Mouse (Mus musculus): ENCODE measurements around the gene Tmem100. TPM values are rescaled to one million over a fixed set of nuclear protein-coding genes. Genes with fewer than 3 reads are reported as not detected.

Tmem100 gene
- polyA plus RNA-seq, 1 experiment from 2014 or later = 5.7 TPM

DNA sequence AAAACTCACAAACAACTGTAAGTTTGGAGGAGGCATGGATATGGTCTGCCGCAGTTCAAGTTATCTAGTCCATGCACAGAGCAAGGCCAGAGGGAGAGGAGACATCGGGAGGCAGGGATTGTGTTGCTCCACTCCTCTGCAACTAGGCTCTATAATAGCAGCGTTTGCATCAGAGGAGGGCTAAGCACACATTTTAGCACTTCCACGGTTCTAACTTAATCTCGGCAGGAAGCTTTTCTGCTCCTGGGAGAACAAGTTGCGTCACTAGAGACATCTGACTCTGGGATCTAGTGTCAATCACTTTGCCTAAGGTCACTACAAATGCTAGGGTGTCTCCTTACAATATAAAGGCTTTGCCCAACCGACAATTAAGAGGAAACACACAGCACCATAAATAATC, 16.1 kb downstream of the Tmem100 start:
- 51% methylated on average over 7 of the region's 7 CpGs for WGBS
- no peaks in the 10 kb centered on the region for H3K27me3 ChIP-seq
- H3K4me3 ChIP-seq = no peak overlapping the region
- no peak overlapping the region for H3K9ac ChIP-seq (replicated peaks)
- ATAC-seq (replicated peaks) = no peak
- no peak overlapping the region for H3K27ac ChIP-seq (replicated peaks)
- H3K4me1 ChIP-seq = no peaks in the 10 kb centered on the region
- no peaks in the 10 kb centered on the region for H3K9me3 ChIP-seq
- no peak overlapping the region for H3K4me2 ChIP-seq (replicated peaks)
- H3K36me3 ChIP-seq = no peaks in the 10 kb centered on the region

DNA sequence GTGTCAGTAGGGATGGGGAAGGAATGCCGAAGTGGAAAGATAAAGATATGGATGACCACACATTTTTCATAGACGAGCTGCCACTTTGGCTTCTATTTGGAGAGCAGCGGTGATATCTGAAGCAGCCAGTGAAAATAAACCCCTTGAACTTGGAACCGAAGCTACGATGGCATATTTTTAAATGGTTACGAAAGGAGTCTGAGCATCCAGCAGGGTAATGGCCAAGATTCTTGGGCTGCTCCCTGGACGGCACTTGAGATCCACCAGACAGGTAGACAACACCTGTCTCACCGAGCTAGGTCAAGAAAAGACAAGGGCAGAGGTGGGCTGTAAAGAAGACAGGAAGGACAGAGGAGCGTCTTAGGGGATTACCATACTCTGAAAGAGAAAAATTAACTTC, 17.1 kb downstream of the Tmem100 start:
- Histone ChIP-seq H3K27me3 (no peaks in the 10 kb centered on the region), H3K9me3 (no peaks in the 10 kb centered on the region), H3K36me3 (no peaks in the 10 kb centered on the region), H3K4me2 (replicated peaks) (no peak overlapping the region), H3K4me3 (no peak overlapping the region), H3K4me1 (no peaks in the 10 kb centered on the region), H3K9ac (replicated peaks) (no peak overlapping the region), H3K27ac (replicated peaks) (no peak overlapping the region)
- no peak for ATAC-seq (replicated peaks)
- 90% methylated on average over 9 of the region's 9 CpGs for WGBS

GRCm38 (mm10) chr11:90050016-90050415, 19.9 kb downstream of the Tmem100 start:
- no peaks in the 10 kb centered on the region for H3K36me3 ChIP-seq
- H3K9me3 ChIP-seq = no peaks in the 10 kb centered on the region
- no peak overlapping the region for H3K27ac ChIP-seq (replicated peaks)
- no peaks in the 10 kb centered on the region for H3K4me1 ChIP-seq
- H3K27me3 ChIP-seq = no peaks in the 10 kb centered on the region
- ATAC-seq (replicated peaks) = no peak
- H3K9ac ChIP-seq (replicated peaks) = no peak overlapping the region
- H3K4me2 ChIP-seq (replicated peaks) = no peak overlapping the region
- H3K4me3 ChIP-seq = no peak overlapping the region
- 87% methylated on average over 7 of the region's 7 CpGs for WGBS

GRCm38 (mm10) chr11:90052785-90053184, 22.6 kb downstream of the Tmem100 start:
- Histone ChIP-seq H3K4me2 (replicated peaks) (no peak overlapping the region), H3K36me3 (no peaks in the 10 kb centered on the region), H3K9ac (replicated peaks) (no peak overlapping the region), H3K4me3 (no peak overlapping the region), H3K27ac (replicated peaks) (no peak overlapping the region), H3K4me1 (no peaks in the 10 kb centered on the region), H3K9me3 (no peaks in the 10 kb centered on the region), H3K27me3 (no peaks in the 10 kb centered on the region)
- no peak for ATAC-seq (replicated peaks)
- 86% methylated on average over 7 of the region's 7 CpGs for WGBS

DNA sequence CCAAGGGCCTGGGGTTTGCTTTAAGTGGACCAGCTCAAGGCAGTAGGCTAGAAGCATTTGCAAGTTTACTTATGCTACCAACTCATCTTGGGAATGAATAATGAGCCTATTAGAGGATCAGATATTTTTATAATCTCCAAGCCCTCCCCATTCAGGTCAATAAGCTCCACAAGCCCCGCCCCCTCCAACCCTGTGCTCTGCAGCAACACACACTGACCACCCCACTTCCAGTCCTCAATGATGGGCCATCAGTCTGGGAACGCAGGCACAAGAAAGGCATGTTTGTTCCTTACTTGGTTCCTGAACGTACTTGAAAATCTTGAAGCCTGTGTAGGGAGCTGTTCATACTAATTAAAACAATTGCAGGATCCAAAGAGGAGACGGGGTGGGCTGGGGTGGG, 23.7 kb downstream of the Tmem100 start:
- Histone ChIP-seq H3K27me3 (no peaks in the 10 kb centered on the region), H3K4me2 (replicated peaks) (no peak overlapping the region), H3K27ac (replicated peaks) (no peak overlapping the region), H3K4me3 (no peak overlapping the region), H3K9ac (replicated peaks) (no peak overlapping the region), H3K4me1 (no peaks in the 10 kb centered on the region), H3K36me3 (no peaks in the 10 kb centered on the region), H3K9me3 (no peaks in the 10 kb centered on the region)
- ATAC-seq (replicated peaks) = no peak
- WGBS = 56% methylated on average over 4 of the region's 4 CpGs

DNA sequence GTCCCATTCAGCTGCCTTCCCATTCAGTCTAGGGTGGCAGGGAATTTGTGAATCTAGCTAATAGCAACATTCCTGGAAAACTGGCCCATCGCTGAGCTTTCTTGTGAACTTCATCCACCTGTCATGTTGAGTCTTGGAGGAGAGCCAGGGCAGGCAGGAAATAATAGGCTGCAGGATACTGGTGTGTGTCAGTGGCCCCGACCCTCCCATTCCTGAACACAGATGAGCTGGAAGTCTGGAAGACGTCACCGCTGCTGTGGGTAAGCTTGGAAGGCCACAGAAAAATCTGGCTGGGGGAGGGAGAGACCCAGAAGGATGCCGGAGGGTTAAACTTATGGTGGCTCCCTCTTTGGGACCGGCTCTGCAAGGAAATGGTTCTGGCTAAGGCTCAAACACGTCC, 24.3 kb downstream of the Tmem100 start:
- no peak for ATAC-seq (replicated peaks)
- H3K27me3 ChIP-seq = no peaks in the 10 kb centered on the region
- no peak overlapping the region for H3K9ac ChIP-seq (replicated peaks)
- H3K36me3 ChIP-seq = no peaks in the 10 kb centered on the region
- H3K4me1 ChIP-seq = no peaks in the 10 kb centered on the region
- WGBS = 50% methylated on average over 7 of the region's 7 CpGs
- no peaks in the 10 kb centered on the region for H3K9me3 ChIP-seq
- H3K27ac ChIP-seq (replicated peaks) = no peak overlapping the region
- H3K4me3 ChIP-seq = no peak overlapping the region
- H3K4me2 ChIP-seq (replicated peaks) = no peak overlapping the region

DNA sequence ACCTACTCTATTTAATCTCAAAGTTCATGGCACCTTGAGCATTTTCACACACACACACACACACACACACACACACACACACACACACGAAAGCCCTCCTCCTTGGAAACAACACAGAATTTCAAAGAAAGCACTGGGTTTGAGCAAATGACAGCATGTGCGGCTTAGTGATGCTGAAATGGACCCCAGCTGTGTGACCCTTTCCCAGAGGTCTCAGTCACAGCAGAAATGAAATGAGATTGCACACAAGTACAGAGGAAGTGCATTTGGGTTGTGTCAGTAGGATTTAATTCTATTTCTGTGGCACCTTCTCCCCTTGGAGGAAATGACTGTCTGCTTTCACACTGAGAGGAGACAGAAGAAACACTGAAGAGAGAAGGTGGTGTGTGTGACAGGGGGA, 26.9 kb downstream of the Tmem100 start:
- ATAC-seq (replicated peaks) = no peak
- Histone ChIP-seq H3K36me3 (no peaks in the 10 kb centered on the region), H3K9me3 (no peaks in the 10 kb centered on the region), H3K4me1 (no peaks in the 10 kb centered on the region), H3K27ac (replicated peaks) (no peak overlapping the region), H3K27me3 (no peaks in the 10 kb centered on the region), H3K4me3 (no peak overlapping the region), H3K4me2 (replicated peaks) (no peak overlapping the region), H3K9ac (replicated peaks) (no peak overlapping the region)
- 56% methylated on average over 2 of the region's 2 CpGs for WGBS

DNA sequence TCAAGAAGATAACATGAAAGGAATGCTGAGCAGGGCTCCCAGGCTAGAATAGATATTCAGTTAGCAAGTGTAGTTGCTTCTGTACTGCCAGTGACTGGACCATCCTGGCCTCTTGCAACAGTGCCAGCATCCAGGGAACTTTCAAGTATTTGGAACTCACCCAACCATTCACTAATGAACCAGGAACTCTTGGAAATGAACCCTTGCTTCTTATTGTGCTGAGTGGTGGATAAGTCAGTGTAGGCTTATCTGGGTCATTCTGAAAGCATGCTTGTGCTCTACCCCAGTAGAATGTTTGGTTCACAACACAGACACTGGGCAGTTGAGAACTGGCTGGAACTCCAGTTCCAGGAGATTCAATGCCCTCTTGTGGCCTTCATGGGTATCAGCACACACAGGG, 29.1 kb downstream of the Tmem100 start:
- Histone ChIP-seq H3K27me3 (no peaks in the 10 kb centered on the region), H3K36me3 (no peaks in the 10 kb centered on the region), H3K27ac (replicated peaks) (no peak overlapping the region), H3K4me1 (no peaks in the 10 kb centered on the region), H3K4me2 (replicated peaks) (no peak overlapping the region), H3K9me3 (no peaks in the 10 kb centered on the region), H3K9ac (replicated peaks) (no peak overlapping the region), H3K4me3 (no peak overlapping the region)
- no peak for ATAC-seq (replicated peaks)

DNA sequence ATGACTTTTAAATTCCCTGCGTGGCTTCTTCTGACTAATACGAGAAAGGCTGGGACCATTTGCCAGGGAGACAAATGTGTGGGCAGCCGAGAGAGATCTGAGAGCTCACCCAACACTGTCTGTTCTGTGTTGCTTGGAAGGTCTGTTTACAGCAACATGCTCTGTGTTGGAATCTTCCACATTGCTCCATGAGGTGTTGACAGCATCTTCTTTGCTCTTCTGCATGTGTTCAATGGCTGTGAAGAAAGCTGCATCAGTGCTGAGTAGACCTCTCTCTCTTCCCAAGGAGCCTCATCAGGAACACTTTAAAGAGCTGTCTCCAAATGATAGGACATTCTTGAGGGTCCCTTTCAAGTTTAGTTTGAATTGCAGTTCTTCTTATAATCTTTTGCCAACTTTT, 32.5 kb downstream of the Tmem100 start:
- H3K4me3 ChIP-seq = no peak overlapping the region
- WGBS = 89% methylated on average over 3 of the region's 3 CpGs

DNA sequence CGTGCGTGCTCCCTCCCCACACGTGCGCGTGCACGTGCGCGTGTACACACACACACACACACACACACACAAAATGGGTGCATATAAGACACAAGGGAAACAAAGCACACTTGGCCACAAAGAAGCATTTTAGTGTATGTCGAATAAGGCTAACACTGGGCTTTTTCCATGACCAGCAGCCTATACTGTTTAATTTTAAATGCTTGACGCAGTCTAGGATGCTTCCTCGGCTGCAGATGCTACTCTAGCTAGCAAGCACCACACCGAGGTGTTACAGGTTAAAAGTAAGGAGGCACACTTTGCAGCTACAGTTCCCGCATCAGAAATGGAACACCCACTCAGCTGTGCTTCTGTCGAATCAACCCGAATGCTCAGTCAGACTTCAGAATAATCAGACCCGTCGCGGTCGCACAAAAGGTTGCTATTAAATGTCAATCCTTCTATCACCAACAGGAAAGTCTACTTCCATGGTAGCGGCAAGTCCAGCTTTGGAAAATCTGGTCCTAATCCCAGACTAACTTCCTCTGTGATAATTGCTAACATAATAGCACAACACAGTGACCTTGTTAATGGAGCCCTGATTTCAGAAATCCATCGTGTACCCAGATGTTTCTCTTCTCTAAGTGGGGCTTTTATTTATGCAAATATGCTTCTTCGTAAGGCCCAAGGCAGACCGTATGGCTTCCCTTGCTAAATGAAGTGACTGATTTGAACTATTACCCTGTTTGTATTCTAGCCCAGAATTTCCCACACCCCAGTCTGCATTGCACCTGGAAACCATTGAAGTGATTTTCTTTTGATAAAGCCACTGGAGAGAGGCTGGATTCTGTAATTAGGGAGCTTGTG, 36.5 kb downstream of the Tmem100 start:
- Histone ChIP-seq H3K4me1 (0 out of 2 replicates have a peak, but pooled peaks cover 4% of the 10 kb centered on the region), H3K27me3 (no peaks in the 10 kb centered on the region), H3K4me2 (replicated peaks) (no peak overlapping the region), H3K9ac (replicated peaks) (no peak overlapping the region), H3K27ac (replicated peaks) (no peak overlapping the region), H3K4me3 (no peak overlapping the region), H3K9me3 (no peaks in the 10 kb centered on the region), H3K36me3 (no peaks in the 10 kb centered on the region)
- WGBS = 73% methylated on average over 23 of the region's 23 CpGs
- ATAC-seq (replicated peaks) = no peak

More for the DNA sequence above, 32.5 kb downstream of the Tmem100 start:
- Histone ChIP-seq H3K4me2 (replicated peaks) (no peak overlapping the region), H3K27ac (replicated peaks) (no peak overlapping the region), H3K27me3 (no peaks in the 10 kb centered on the region), H3K9ac (replicated peaks) (no peak overlapping the region), H3K4me1 (0 out of 2 replicates have a peak, but pooled peaks cover 4% of the 10 kb centered on the region), H3K9me3 (no peaks in the 10 kb centered on the region), H3K36me3 (no peaks in the 10 kb centered on the region)
- ATAC-seq (replicated peaks) = no peak

- Histone ChIP-seq H3K9ac (replicated peaks) (no peak overlapping the region), H3K27ac (replicated peaks) (no peak overlapping the region), H3K27me3 (no peaks in the 10 kb centered on the region), H3K4me1 (0 out of 2 replicates have a peak, but pooled peaks cover 4% of the 10 kb centered on the region), H3K36me3 (no peaks in the 10 kb centered on the region), H3K9me3 (no peaks in the 10 kb centered on the region), H3K4me2 (replicated peaks) (no peak overlapping the region), H3K4me3 (no peak overlapping the region)
- 57% methylated on average over 9 of the region's 9 CpGs for WGBS
- ATAC-seq (replicated peaks) = no peak
Measured at GRCm38 (mm10) chr11:90071747-90072146, 41.6 kb downstream of the Tmem100 start.

DNA sequence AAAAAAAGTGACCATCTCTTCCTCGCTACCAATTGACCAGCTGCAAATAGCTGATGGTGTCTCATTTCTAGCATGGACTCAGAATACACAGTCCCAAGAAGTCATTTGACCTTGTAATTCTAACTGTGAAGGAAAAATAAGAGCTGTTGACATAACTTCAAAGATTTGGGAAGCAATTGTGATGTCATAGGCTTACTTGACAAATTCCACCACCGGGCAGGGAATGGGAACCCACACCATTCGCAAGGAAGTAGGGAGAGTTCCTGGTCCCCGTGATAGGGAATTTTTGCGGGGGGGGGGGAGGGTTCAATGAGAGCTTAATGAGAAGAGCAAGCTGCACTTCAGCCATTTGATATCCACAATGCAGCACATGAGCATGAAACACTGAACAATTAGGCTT, 43.1 kb downstream of the Tmem100 start:
- Histone ChIP-seq H3K9ac (replicated peaks) (no peak overlapping the region), H3K9me3 (no peaks in the 10 kb centered on the region), H3K27ac (replicated peaks) (no peak overlapping the region), H3K4me3 (no peak overlapping the region), H3K4me2 (replicated peaks) (no peak overlapping the region), H3K36me3 (no peaks in the 10 kb centered on the region), H3K4me1 (no peaks in the 10 kb centered on the region), H3K27me3 (no peaks in the 10 kb centered on the region)
- ATAC-seq (replicated peaks) = no peak
- WGBS = 79% methylated on average over 5 of the region's 5 CpGs

DNA sequence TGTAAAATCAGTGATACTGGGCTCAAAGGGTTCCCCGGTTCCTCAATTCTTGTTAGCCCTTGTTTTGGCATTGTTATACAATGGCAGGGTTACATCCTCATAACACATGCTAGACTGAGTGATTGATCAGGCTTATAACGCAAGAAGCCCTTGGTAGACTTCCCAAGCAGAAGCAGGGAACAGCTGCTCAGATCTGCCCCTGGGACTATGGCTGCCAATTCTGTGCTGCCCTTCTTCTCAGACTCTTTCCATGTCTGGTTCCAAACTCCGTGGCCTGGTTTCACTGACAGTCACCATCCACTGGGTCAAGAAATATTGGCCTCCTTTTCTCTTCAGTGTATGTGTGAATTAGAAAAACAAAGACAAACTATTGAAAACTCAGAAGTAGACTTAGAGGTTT, 46.5 kb downstream of the Tmem100 start:
- no peak overlapping the region for H3K27ac ChIP-seq (replicated peaks)
- 87% methylated on average over 3 of the region's 3 CpGs for WGBS
- no peaks in the 10 kb centered on the region for H3K9me3 ChIP-seq
- no peak overlapping the region for H3K4me3 ChIP-seq
- H3K9ac ChIP-seq (replicated peaks) = no peak overlapping the region
- H3K4me2 ChIP-seq (replicated peaks) = no peak overlapping the region
- no peaks in the 10 kb centered on the region for H3K4me1 ChIP-seq
- no peaks in the 10 kb centered on the region for H3K36me3 ChIP-seq
- H3K27me3 ChIP-seq = no peaks in the 10 kb centered on the region
- no peak for ATAC-seq (replicated peaks)
